Mouse (Mus musculus) left cerebral cortex, postnatal 36 days (tissue): ENCODE results near the gene Snx25. TPM values are rescaled to one million over a fixed set of nuclear protein-coding genes. Genes with fewer than 3 reads are reported as not detected.
A peak's percentile ranks its signal among the peaks of the same experiment; 100 is the strongest.
"Not testable (repeated sequence)": the region's sequence is repeated elsewhere in the genome, so short reads cannot be mapped to it uniquely, and the experiment has no call there.

Experiments
- DNase-seq, 2 experiments: peaks; one replicate each; pipeline ENCODE4 v3.0.0; 2021 to 2022; ENCODE audit warnings: low spot score in 2 of 2, mixed read lengths in 1 of 2
- intact Hi-C: fragments of 180-260 bp; cut with DNase I; formaldehyde crosslinking; loops from one replicate; pipeline ENCODE4 v1.15.1; 2025
- total RNA-seq, 2 experiments: library from RNA; stranded (reverse); gene quantifications; 2 replicates each; pipeline ENCODE4 v1.2.3; 2021

Gene Snx25
- total RNA-seq, 2 experiments from 2014 or later: 42.1 to 43.0 TPM

DNA sequence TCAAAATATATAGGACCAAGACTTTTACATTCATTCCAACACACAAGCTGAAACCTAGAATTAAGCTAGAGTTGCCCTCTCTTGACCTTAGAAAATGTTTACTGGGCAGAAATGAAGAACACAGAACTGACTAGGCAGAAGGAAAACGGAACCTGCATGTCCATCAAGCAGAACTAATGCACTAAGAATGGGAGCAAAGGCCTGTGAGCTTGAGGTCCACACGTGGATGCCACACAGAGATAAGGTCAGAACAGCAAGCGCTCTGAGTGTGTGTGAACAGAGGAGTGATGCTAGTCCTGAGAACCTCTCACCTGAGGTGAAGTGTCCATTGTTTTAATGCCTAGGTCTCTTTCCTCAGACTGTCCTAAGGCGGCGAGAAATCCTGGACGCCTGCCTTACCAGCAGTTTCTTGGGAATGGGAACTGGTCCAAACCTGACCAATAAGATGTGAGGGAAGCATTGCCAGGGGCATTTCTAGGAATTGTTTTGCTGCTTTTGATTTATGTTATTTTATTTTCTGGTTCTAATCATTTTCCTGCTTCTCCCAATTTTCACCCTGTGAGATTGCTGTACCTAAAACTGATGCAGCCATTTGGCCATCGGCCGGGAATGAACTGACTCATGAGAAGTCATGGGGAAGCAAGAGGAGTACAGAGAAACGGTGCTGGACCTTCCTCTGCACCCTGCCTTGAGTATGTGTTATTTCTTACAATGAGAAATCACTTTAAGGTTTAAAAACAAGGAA, 11.4 kb downstream of the Snx25 start:
- intact Hi-C loops: no loop called here

DNA sequence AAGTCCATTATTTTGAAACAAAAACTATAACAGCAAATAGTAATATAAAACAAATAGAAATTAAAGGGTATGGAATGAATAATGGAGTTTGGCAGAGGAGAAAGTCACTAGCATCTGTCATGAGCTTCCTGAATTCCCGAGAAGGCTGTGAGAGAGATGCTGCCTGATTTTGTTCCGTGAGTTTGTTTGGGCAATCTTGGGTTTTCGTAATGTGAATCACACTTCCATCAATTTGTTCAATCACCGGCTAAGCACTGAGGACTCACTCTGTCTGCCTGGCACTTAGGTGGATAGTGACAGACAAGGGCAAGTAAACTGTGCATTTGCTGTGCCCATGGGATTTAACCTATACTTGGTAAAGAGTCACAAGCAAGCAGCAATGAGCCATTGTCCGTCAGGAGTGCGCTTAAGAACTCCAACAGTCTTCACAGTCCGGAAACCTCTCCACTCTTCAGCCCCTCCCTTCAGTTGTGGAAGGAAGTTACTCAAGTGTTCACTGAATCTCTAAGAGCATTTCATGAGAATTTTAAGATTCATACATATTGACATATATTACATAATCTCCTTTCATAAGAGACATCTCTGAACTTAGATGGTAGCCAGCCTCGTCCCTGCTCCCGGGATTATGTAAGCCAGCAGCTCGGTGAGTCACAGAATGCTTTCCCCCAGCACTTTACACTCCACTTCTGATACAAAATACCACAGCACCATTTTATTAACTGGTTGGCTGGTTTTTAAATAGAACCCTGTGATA, 13.9 kb downstream of the Snx25 start:
- intact Hi-C loops: no loop called here
- DNase-seq: no peak

More for the DNA sequence above, 11.4 kb downstream of the Snx25 start:
- DNase-seq: no peak

DNA sequence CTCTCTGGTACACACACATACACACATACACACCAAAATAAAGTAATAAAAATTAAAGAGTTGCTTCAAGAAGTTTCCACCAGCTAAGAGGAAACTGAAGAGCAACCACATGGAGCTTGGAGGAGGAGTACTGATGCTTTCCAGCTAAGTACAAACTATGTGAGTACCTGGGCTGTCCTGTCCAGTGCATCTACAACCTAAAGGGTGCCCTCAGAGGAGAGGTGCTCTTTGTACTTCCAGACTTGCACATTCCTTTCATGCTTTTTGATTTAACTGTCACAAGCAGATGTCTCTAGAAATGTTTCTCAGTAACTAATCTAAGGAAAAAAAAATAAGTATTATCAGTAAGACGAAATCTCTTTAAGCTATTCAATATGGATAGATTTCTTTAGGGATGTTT, 14.6 kb downstream of the Snx25 start:
- intact Hi-C loops: no loop called here
- DNase-seq: no peak

DNA sequence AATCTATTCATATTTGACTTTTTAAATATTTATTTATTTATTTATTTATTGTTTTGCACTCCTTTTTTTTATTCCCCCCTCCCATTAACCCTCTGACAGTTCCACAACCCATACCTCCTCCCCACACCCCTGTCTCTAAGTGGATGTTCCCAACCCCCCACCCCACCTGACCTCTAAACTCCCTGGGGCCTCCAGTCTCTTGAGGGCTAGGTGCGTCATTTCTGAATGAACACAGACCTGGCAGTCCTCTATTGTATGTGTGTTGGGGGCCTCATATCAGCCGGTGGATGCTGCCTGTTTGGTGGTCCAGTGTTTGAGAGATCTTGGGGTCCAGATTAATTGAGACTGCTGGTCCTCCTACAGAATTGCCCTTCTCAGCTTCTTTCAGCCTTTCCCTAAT, 16.4 kb downstream of the Snx25 start:
- DNase-seq, intact Hi-C loops: not testable (repeated sequence)

DNA sequence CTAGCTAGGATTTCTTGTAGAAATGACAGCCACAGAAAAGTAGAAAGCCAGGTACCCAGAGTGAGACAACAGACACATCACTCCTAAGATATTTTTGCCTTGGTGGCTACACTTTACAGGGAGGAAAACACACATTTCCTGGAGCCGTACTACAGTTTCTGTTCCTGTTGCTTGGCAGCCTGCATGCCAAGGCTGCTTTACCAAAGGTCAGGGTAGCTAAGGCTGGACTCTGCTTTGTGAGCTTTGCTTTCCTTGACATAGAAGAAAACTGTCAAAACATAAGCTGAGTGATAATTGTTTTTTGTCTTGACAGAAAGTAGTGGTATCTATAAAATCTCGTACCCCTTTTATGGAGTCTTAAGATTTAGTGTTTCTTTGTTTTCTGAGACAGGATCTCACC, 21.5 kb downstream of the Snx25 start:
- intact Hi-C loops: no loop called here
- DNase-seq: no peak

DNA sequence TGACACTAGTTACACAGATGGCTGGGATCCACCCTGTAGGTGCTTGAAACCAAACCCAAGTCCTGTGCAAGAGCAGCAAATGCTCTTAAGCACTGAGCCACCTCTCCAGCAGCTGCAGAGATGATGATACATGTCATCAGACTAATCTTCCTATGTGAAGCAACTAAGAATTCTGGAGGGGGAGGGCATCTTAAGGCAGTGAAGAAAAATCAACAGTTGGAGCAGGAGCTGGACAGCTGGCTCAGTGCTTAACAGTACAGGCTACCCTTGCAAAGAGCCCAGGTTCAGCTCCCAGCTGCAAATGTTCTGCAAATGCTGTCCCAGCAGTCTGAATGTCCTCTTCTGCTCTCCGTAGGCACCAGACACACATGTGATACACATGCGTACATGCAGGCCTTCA, 29.5 kb downstream of the Snx25 start:
- intact Hi-C loops: no loop called here
- DNase-seq: no peak

DNA sequence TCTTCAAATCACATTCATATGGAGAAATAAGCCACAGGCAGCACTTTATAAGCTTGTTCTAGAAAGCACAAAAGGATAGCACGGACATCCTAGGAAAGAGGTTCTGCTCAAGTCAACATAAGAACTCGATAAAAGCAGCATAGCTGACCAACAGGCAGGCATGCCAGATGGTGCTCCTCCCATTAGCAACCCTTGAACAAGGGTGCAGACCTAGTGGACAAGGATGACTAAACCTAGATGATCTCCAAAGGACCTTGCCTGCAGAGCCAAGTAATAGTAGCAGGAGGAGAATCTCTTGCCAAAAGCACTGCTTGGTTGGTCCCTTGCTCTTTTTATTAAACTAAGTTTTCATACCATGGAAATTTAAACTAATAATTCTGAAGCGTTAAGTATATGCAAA, 32.8 kb downstream of the Snx25 start:
- intact Hi-C loops: loop anchor here (5.0 kb wide), 1 partner anchor 33 kb away; the partner anchor contains the start of genes Cfap97 and Snx25
- no peak for DNase-seq

DNA sequence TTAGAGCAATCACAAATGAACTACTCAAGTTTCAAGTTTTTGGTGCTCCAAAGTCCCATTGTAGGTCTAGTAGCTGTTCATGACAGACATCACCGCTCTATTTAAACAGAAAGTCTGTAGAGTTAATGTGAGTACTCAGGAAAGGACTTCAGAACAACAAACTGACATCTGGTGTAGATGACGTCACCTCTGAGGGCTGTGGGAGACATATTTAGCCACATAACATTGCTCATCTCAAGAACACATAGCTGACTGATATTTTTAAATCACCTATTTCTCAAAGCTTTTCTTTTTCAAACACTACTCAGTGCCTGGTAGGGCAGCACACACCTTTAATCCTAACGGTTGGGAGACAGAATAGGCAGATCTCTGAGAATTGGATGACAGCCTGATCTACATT, 34.8 kb downstream of the Snx25 start:
- intact Hi-C loops: loop anchor here (5.0 kb wide), 1 partner anchor 35 kb away; the partner anchor contains the start of genes Cfap97 and Snx25
- DNase-seq: no peak

DNA sequence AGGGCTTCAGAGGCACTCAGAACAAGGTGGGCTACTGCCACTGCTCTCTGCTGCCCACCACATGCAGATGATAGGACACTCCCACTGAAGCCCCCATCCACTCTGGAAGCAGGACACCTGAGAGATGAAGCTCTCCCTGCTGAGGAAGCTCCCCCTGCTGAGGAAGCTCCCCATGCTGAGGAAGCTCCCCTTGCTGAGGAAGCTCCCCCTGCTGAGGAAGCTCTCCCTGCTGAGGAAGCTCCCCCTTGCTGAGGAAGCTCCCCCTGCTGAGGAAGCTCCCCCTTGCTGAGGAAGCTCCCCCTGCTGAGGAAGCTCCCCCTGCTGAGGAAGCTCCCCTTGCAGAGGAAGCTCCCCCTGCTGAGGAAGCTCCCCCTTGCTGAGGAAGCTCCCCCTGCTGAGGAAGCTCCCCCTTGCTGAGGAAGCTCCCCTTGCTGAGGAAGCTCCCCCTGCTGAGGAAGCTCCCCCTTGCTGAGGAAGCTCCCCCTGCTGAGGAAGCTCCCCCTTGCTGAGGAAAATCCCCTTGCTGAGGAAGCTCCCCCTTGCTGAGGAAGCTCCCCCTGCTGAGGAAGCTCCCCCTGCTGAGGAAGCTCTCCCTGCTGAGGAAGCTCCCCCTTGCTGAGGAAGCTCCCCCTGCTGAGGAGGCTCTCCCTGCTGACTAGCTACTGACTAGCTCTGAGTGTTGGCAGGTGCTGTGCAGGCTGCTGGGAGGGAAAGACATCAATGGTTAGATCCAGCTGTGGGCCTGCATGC, 38.4 kb downstream of the Snx25 start:
- DNase-seq, intact Hi-C loops: not testable (repeated sequence)

DNA sequence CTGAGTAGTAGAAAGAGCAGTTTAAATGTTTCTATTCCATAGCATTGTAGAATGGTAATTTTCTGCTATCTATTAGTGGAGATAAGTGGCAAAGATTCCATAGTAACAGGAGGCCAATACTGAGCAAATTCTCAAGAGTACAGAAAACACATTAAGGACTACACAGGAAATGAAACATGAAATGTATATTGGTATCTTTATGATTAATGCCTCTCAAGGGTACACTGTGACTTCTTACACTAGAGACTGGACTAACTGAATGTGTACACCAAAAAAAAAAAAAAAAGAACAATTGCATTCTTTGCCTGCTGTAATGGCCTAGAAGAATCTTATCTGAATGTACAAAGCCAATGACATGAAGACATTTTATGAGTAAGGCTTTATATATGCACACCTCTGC, 44.3 kb downstream of the Snx25 start:
- intact Hi-C loops: no loop called here

DNA sequence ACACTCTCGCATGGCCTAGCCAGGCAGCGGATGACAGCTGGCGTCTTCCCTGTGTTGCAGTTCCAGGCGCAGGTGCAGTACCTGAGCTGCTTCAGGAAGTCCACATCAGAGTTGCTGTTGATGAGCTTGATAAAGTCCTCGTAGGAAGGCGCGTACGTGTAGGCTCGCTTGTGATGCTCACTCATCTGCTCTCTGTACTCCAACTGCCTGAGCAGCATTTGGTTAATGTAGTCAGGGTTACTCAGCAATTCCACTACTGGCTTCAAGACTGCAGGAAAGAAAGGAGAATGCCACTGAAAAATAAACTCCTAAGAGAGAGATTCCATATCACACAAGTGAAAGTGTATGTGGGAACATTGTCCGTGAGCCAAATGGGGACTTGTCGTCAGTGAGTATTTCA, 48.5 kb downstream of the Snx25 start:
- DNase-seq: no peak
- intact Hi-C loops: no loop called here

More for the DNA sequence above, 44.3 kb downstream of the Snx25 start:
- DNase-seq: no peak

DNA sequence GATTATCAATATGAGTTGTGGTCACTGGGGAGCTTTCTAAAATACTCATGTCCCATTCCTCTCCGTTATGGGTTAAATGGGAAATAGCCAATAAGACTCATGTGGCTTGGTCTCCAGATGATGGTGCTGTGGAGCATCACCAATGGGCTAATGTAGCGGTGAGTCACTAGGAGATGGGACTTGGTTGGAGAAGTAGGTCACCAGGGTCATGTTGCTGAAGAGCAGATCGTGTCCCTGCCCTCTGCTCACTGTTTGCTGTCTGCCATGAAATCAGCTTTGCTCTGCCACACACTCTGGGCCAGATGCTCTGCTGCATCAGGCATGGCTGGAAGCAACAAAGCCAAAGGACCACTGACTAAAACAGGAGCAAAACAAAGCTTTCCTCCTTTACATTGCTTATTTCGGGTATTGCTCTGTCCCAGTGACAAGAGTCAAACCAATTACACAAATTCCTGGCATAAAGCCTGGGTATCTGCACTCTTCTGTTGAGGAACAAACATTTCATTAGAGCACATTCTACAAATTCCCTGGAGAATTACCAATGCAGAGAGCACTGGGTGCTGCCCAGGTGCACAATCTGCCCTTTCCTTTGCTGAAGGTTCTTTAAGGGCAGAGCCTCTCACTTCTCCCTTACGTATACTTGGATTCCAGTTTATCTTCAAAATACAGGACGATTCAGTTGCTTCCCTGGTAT, 59.1 kb downstream of the Snx25 start:
- no peak for DNase-seq
- intact Hi-C loops: no loop called here

DNA sequence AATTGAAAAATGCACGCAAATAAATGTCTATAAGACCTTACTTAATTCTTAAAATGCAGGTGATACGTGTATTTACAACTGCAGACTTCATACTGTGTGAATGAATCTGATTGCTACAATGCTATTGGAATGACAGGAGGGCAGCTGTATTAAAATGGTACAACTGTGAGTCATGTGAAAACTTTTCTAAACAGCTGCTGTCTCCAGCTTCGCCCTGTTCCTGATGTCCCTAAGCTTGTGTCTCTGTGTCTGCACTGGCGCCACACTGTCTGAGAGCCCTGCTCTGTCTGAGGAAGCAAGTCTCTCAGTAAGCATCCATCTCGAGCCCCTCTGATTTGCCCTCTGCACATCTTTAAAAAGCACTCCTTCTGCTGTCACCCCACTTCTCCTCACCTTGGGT, 68.8 kb downstream of the Snx25 start:
- no peak for DNase-seq

DNA sequence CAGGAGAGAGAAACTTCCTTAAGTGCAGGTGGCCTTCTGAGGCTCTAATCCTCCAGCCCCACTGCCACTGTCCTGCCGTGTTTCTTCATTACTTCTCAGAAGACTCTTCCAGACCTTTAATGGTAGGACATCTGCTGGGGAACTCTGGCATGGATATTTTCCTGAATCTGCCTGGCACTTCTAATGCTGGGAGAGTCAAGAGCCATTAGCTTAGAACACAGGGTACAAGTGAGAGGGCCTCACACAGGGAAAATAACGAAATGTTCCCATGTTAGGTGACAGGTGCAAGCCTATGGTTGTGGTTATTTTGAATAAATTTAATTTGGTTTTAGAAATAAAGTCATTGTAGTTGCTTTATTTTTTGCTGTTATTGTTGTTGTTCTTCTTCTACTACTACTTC, 70.9 kb downstream of the Snx25 start:
- intact Hi-C loops: no loop called here
- DNase-seq: no peak

More for the DNA sequence above, 68.8 kb downstream of the Snx25 start:
- intact Hi-C loops: no loop called here

DNA sequence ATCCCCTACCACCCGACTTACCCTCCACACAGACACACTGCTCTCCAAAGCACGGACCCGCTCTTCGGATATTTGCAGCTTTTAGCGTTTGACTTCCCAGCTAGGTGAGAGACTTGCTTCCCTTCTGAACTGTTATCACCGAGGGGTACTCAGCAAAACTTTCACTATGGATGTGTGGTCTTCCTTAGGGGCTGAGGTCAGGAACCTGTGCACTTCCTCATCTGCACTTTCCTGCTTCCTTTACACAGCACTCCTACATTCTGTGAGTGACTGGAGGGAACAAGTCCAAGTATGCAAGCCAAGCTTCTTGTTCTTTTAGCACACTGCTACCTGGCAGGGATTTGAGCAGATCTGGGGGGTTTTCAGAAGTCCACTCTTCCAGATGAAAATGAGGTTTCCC, 73.1 kb downstream of the Snx25 start:
- intact Hi-C loops: no loop called here
- DNase-seq: no peak

DNA sequence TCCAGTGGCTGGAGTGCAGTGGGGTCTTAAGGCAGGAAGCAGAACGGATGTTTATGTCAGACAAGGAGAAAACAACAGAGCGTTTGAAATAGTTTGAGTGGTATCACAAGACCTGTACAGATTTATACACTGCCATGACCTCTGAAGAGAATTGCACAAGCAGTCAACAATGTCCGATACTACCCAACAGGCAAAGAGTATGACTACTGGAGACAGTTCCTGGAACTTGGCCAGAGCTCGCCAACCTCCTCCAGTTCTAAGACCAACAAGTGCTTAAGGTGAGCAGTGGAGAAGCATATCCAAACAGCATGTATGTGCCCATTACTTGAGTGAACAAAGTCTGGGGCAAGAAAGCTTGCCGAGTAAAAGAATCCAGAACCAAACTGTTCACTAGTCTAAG, 76.7 kb downstream of the Snx25 start:
- DNase-seq: no peak
- intact Hi-C loops: no loop called here

DNA sequence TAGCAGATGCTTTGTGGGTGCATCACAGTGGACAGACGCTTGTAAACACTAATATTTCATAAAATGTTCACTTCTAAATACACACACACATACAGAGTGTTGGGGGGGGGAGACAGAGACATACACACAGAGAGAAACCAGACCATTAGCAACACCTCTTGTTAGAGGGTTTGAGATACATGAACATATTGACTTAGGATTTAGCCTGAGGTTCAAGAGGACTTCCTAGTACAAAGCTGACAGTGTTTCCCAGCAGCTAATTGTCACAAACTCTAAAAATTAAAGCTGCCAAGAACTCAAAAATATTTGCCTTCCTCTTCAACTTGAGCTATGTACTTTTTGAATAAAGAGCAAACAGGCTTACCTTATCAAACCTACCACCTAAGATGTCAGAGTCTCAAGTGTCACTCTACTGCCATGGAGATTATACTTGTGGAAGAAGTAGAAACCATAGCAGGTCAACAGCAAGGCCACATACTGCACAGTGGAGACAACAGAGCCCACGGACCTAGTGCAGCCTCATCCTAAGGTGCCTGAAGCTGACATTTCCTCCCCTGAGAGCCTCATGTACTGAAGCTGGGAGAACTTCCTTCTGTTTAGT, 78.3 kb downstream of the Snx25 start:
- intact Hi-C loops: no loop called here
- no peak for DNase-seq

DNA sequence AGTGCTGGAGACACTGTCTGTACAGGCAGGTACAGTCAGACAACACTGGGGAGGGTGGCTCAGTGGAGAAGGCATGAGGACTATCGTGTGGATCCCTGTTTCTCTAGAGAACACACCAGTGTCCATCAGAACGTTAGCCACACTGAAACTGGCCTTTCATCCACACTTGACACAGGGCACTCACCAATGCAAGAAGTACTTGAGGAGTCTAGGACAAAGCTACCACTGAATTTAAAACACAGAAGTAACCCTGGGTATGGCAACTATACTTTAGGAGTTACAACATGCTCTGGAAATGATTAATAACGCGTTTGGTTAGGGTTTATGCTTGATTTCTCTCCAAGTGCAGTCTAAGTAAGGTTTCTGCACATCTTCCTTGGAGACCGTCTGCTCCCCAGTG, 79.2 kb downstream of the Snx25 start:
- DNase-seq: no peak
- intact Hi-C loops: no loop called here

DNA sequence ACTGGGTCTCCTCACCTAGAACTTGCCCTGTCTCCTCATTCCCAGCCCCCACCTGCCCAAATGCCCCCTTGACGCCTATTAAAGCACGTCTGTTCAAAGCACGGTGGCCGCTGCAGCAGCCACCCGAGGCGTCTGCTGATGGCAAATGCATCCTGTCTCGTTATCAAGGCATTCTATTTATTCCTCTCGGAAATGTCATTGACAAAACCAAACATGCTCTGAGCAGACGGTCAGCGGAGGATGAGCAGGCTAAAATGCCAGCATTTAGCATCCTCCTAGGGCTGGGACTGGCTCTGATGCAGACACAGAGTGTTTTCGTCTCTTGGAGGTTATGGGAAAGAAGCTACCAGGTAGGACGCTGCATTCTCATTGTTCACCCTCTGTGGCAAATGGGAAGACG, 111.7 kb downstream of the Snx25 start:
- intact Hi-C loops: no loop called here

More for the DNA sequence above, 111.7 kb downstream of the Snx25 start:
- peak; percentile 16 to 32 for DNase-seq
